Mouse (Mus musculus) gastrocnemius, postnatal 36 days (tissue): ENCODE data around the gene Sun2. TPM values are rescaled to one million over a fixed set of nuclear protein-coding genes. Genes with fewer than 3 reads are reported as not detected.

ENCODE experiments used
- DNase-seq, 2 experiments: peaks; one replicate each; pipeline ENCODE4 v3.0.0; 2022
- intact Hi-C: fragments of 180-260 bp; cut with DNase I; formaldehyde crosslinking; loops from one replicate; pipeline ENCODE4 v1.15.1; 2025
- long read RNA-seq, 2 experiments: library from polyadenylated mRNA; stranded (forward); transcript quantifications; one replicate each; pipeline ENCODE4 v2.0.0; 2021
- total RNA-seq, 2 experiments: library from RNA; stranded (reverse); gene quantifications; 2 replicates each; pipeline ENCODE4 v1.2.3; 2021

The Sun2 gene
- total RNA-seq, result 10 to 100 TPM; 76.2 to 86.8 TPM
- long read RNA-seq, experiment 1, partial matches to known transcripts, result 0 of 8 reads
- long read RNA-seq, experiment 1, other reads (novel, unspliced or antisense), result 8 of 8 reads
- long read RNA-seq, experiment 2, partial matches to known transcripts, result 0 of 7 reads
- long read RNA-seq, experiment 2, other reads (novel, unspliced or antisense), result 7 of 7 reads

- intact Hi-C loops, result no loop called here
- DNase-seq, result peak; percentile 88 to 90
Observed at GRCm38 (mm10) chr15:79741921-79742705, at the start of gene Sun2. Gene Sun2 (minus strand): TSS chr15:79742536.

- intact Hi-C loops, result no loop called here
- no peak for DNase-seq
Observed at GRCm38 (mm10) chr15:79791502-79791901, 49.2 kb upstream of the Sun2 start.

- intact Hi-C loops, result no loop called here
- no peak for DNase-seq
Observed at GRCm38 (mm10) chr15:79790905-79791304, 48.6 kb upstream of the Sun2 start.

GRCm38 (mm10) chr15:79790111-79790510, 47.8 kb upstream of the Sun2 start:
- intact Hi-C loops, result no loop called here
- no peak for DNase-seq

GRCm38 (mm10) chr15:79787815-79788214, 45.5 kb upstream of the Sun2 start:
- intact Hi-C loops, result no loop called here
- DNase-seq, result no peak

- intact Hi-C loops, result no loop called here
- DNase-seq, result no peak
Observed at GRCm38 (mm10) chr15:79785056-79785455, 42.7 kb upstream of the Sun2 start.

- DNase-seq, result no peak
Observed at GRCm38 (mm10) chr15:79777749-79778148, 35.4 kb upstream of the Sun2 start, which contains the start of gene Dnal4. Gene Dnal4 (minus strand): TSS chr15:79777849.

GRCm38 (mm10) chr15:79775662-79776061, 33.3 kb upstream of the Sun2 start:
- DNase-seq, result no peak
- intact Hi-C loops, result no loop called here

More at GRCm38 (mm10) chr15:79777749-79778148, 35.4 kb upstream of the Sun2 start, which contains the start of gene Dnal4:
- intact Hi-C loops, result no loop called here

- intact Hi-C loops, result no loop called here
- DNase-seq, result peak; percentile 92 to 95
Observed at GRCm38 (mm10) chr15:79774117-79775027, 32.0 kb upstream of the Sun2 start.

GRCm38 (mm10) chr15:79770629-79771240, 28.4 kb upstream of the Sun2 start:
- DNase-seq, result no peak
- intact Hi-C loops, result no loop called here

- intact Hi-C loops, result no loop called here
- DNase-seq, result no peak
Observed at GRCm38 (mm10) chr15:79768302-79768701, 26.0 kb upstream of the Sun2 start.

GRCm38 (mm10) chr15:79767327-79767961, 25.1 kb upstream of the Sun2 start:
- intact Hi-C loops, result no loop called here

GRCm38 (mm10) chr15:79766586-79767071, 24.3 kb upstream of the Sun2 start:
- intact Hi-C loops, result no loop called here
- no peak for DNase-seq

More at GRCm38 (mm10) chr15:79767327-79767961, 25.1 kb upstream of the Sun2 start:
- DNase-seq, result no peak

- intact Hi-C loops, result no loop called here
- DNase-seq, result no peak
Observed at GRCm38 (mm10) chr15:79766168-79766567, 23.8 kb upstream of the Sun2 start.

GRCm38 (mm10) chr15:79765361-79765760, 23.0 kb upstream of the Sun2 start:
- intact Hi-C loops, result no loop called here
- no peak for DNase-seq

- intact Hi-C loops, result no loop called here
- DNase-seq, result no peak
Observed at GRCm38 (mm10) chr15:79764539-79765267, 22.4 kb upstream of the Sun2 start.

- no peak for DNase-seq
- intact Hi-C loops, result no loop called here
Observed at GRCm38 (mm10) chr15:79763601-79764246, 21.4 kb upstream of the Sun2 start.

- no peak for DNase-seq
Observed at GRCm38 (mm10) chr15:79763001-79763400, 20.7 kb upstream of the Sun2 start.

GRCm38 (mm10) chr15:79760956-79761355, 18.6 kb upstream of the Sun2 start:
- no peak for DNase-seq
- intact Hi-C loops, result no loop called here

More at GRCm38 (mm10) chr15:79763001-79763400, 20.7 kb upstream of the Sun2 start:
- intact Hi-C loops, result no loop called here
